Mouse (Mus musculus): ENCODE results near the gene C530008M17Rik. TPM values are rescaled to one million over a fixed set of nuclear protein-coding genes. Genes with fewer than 3 reads are reported as not detected.

Gene C530008M17Rik
- polyA plus RNA-seq, 1 experiment from 2014 or later, result 36.1 TPM

- ATAC-seq (ENCODE audit: insufficient number of reproducible peaks, insufficient read depth, low FRiP score, low read depth), result no peak
- 63% methylated on average over 4 of the region's 4 CpGs for WGBS
- H3K27ac ChIP-seq (replicated peaks in 1 of 2; ENCODE audit: control insufficient read depth in 1 of 2, insufficient read depth in 1 of 2, low read depth in 2 of 2, low read length in 2 of 2), result no peak overlapping the region
- H3K9me3 ChIP-seq (ENCODE audit: control insufficient read depth, low read length), result no peaks in the 10 kb centered on the region
- no peak overlapping the region for H3K9ac ChIP-seq (ENCODE audit: low read length)
- H3K4me1 ChIP-seq (ENCODE audit: control insufficient read depth in 2 of 2, insufficient read depth in 2 of 2, low read length in 2 of 2), result no peaks in the 10 kb centered on the region
- H3K4me2 ChIP-seq (ENCODE audit: low read length), result no peak overlapping the region
- no peaks in the 10 kb centered on the region for H3K27me3 ChIP-seq (ENCODE audit: control insufficient read depth, insufficient read depth, low read length)
- no peaks in the 10 kb centered on the region for H3K36me3 ChIP-seq (ENCODE audit: control insufficient read depth, insufficient read depth, low read length)
- no peak overlapping the region for H3K4me3 ChIP-seq (ENCODE audit: control insufficient read depth in 1 of 2, insufficient read depth in 1 of 2, low read depth in 1 of 2, low read length in 2 of 2)
These were observed 25.8 kb downstream of the C530008M17Rik start for GRCm38 (mm10) chr5:76681895-76682656.

DNA sequence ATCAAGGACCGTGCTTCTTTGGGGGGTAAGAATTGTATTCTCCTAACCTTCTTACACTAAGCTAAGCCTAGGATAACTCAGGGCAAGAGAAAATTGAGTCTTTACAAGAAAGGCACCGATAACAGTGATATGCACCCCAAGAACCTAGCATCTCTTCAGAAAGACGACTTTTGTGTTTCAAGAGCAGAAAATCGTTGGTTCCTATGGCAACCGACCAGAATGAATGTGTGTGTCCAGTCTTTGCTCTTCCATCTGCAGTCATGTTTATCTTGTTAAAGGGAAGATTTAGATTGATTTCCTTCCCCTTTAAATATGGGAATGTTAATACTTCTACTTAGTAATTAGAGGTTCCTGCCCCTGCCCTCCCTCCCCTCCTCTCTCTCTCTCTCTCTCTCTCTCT, 27.1 kb downstream of the C530008M17Rik start:
- Histone ChIP-seq H3K9ac (ENCODE audit: low read length) (no peak overlapping the region), H3K4me3 (ENCODE audit: control insufficient read depth in 1 of 2, insufficient read depth in 1 of 2, low read depth in 1 of 2, low read length in 2 of 2) (no peak overlapping the region), H3K36me3 (ENCODE audit: control insufficient read depth, insufficient read depth, low read length) (no peaks in the 10 kb centered on the region), H3K9me3 (ENCODE audit: control insufficient read depth, low read length) (no peaks in the 10 kb centered on the region), H3K27me3 (ENCODE audit: control insufficient read depth, insufficient read depth, low read length) (no peaks in the 10 kb centered on the region), H3K27ac (replicated peaks in 1 of 2; ENCODE audit: control insufficient read depth in 1 of 2, insufficient read depth in 1 of 2, low read depth in 2 of 2, low read length in 2 of 2) (no peak overlapping the region), H3K4me2 (ENCODE audit: low read length) (no peak overlapping the region), H3K4me1 (ENCODE audit: control insufficient read depth in 2 of 2, insufficient read depth in 2 of 2, low read length in 2 of 2) (no peaks in the 10 kb centered on the region)
- WGBS, result 87% methylated on average over 5 of the region's 5 CpGs
- no peak for ATAC-seq (ENCODE audit: insufficient number of reproducible peaks, insufficient read depth, low FRiP score, low read depth)

GRCm38 (mm10) chr5:76684658-76685605, 28.6 kb downstream of the C530008M17Rik start:
- H3K27me3 ChIP-seq (ENCODE audit: control insufficient read depth, insufficient read depth, low read length), result no peaks in the 10 kb centered on the region
- 85% methylated on average over 15 of the region's 15 CpGs for WGBS
- no peak overlapping the region for H3K27ac ChIP-seq (replicated peaks in 1 of 2; ENCODE audit: control insufficient read depth in 1 of 2, insufficient read depth in 1 of 2, low read depth in 2 of 2, low read length in 2 of 2)
- H3K4me2 ChIP-seq (ENCODE audit: low read length), result no peak overlapping the region
- H3K4me3 ChIP-seq (ENCODE audit: control insufficient read depth in 1 of 2, insufficient read depth in 1 of 2, low read depth in 1 of 2, low read length in 2 of 2), result no peak overlapping the region
- H3K36me3 ChIP-seq (ENCODE audit: control insufficient read depth, insufficient read depth, low read length), result no peaks in the 10 kb centered on the region
- H3K9me3 ChIP-seq (ENCODE audit: control insufficient read depth, low read length), result no peaks in the 10 kb centered on the region
- no peak overlapping the region for H3K9ac ChIP-seq (ENCODE audit: low read length)
- no peak for ATAC-seq (ENCODE audit: insufficient number of reproducible peaks, insufficient read depth, low FRiP score, low read depth)
- H3K4me1 ChIP-seq (ENCODE audit: control insufficient read depth in 2 of 2, insufficient read depth in 2 of 2, low read length in 2 of 2), result no peaks in the 10 kb centered on the region

- Histone ChIP-seq H3K4me1 (ENCODE audit: control insufficient read depth in 2 of 2, insufficient read depth in 2 of 2, low read length in 2 of 2) (no peaks in the 10 kb centered on the region), H3K27ac (replicated peaks in 1 of 2; ENCODE audit: control insufficient read depth in 1 of 2, insufficient read depth in 1 of 2, low read depth in 2 of 2, low read length in 2 of 2) (no peak overlapping the region)
- 82% methylated on average over 10 of the region's 10 CpGs for WGBS
These were observed 31.8 kb downstream of the C530008M17Rik start for GRCm38 (mm10) chr5:76687961-76688600.

GRCm38 (mm10) chr5:76688643-76689042, 32.3 kb downstream of the C530008M17Rik start:
- H3K9me3 ChIP-seq (ENCODE audit: control insufficient read depth, low read length), result no peaks in the 10 kb centered on the region
- no peak overlapping the region for H3K4me3 ChIP-seq (ENCODE audit: control insufficient read depth in 1 of 2, insufficient read depth in 1 of 2, low read depth in 1 of 2, low read length in 2 of 2)
- H3K9ac ChIP-seq (ENCODE audit: low read length), result no peak overlapping the region
- WGBS, result 70% methylated on average over 6 of the region's 6 CpGs
- no peaks in the 10 kb centered on the region for H3K36me3 ChIP-seq (ENCODE audit: control insufficient read depth, insufficient read depth, low read length)
- H3K27me3 ChIP-seq (ENCODE audit: control insufficient read depth, insufficient read depth, low read length), result no peaks in the 10 kb centered on the region
- H3K4me2 ChIP-seq (ENCODE audit: low read length), result no peak overlapping the region
- ATAC-seq (ENCODE audit: insufficient number of reproducible peaks, insufficient read depth, low FRiP score, low read depth), result no peak
- H3K27ac ChIP-seq (replicated peaks in 1 of 2; ENCODE audit: control insufficient read depth in 1 of 2, insufficient read depth in 1 of 2, low read depth in 2 of 2, low read length in 2 of 2), result no peak overlapping the region
- no peaks in the 10 kb centered on the region for H3K4me1 ChIP-seq (ENCODE audit: control insufficient read depth in 2 of 2, insufficient read depth in 2 of 2, low read length in 2 of 2)

More at GRCm38 (mm10) chr5:76687961-76688600, 31.8 kb downstream of the C530008M17Rik start:
- Histone ChIP-seq H3K9me3 (ENCODE audit: control insufficient read depth, low read length) (no peaks in the 10 kb centered on the region), H3K9ac (ENCODE audit: low read length) (no peak overlapping the region), H3K4me3 (ENCODE audit: control insufficient read depth in 1 of 2, insufficient read depth in 1 of 2, low read depth in 1 of 2, low read length in 2 of 2) (no peak overlapping the region), H3K36me3 (ENCODE audit: control insufficient read depth, insufficient read depth, low read length) (no peaks in the 10 kb centered on the region), H3K27me3 (ENCODE audit: control insufficient read depth, insufficient read depth, low read length) (no peaks in the 10 kb centered on the region), H3K4me2 (ENCODE audit: low read length) (no peak overlapping the region)
- ATAC-seq (ENCODE audit: insufficient number of reproducible peaks, insufficient read depth, low FRiP score, low read depth), result no peak

- H3K36me3 ChIP-seq (ENCODE audit: control insufficient read depth, insufficient read depth, low read length), result no peaks in the 10 kb centered on the region
- WGBS, result 79% methylated on average over 5 of the region's 5 CpGs
- ATAC-seq (ENCODE audit: insufficient number of reproducible peaks, insufficient read depth, low FRiP score, low read depth), result no peak
- no peak overlapping the region for H3K9ac ChIP-seq (ENCODE audit: low read length)
- H3K4me3 ChIP-seq (ENCODE audit: control insufficient read depth in 1 of 2, insufficient read depth in 1 of 2, low read depth in 1 of 2, low read length in 2 of 2), result no peak overlapping the region
- no peak overlapping the region for H3K27ac ChIP-seq (replicated peaks in 1 of 2; ENCODE audit: control insufficient read depth in 1 of 2, insufficient read depth in 1 of 2, low read depth in 2 of 2, low read length in 2 of 2)
- H3K27me3 ChIP-seq (ENCODE audit: control insufficient read depth, insufficient read depth, low read length), result no peaks in the 10 kb centered on the region
- H3K4me1 ChIP-seq (ENCODE audit: control insufficient read depth in 2 of 2, insufficient read depth in 2 of 2, low read length in 2 of 2), result no peaks in the 10 kb centered on the region
- no peaks in the 10 kb centered on the region for H3K9me3 ChIP-seq (ENCODE audit: control insufficient read depth, low read length)
- H3K4me2 ChIP-seq (ENCODE audit: low read length), result no peak overlapping the region
These were observed 33.9 kb downstream of the C530008M17Rik start for GRCm38 (mm10) chr5:76690177-76690593.

DNA sequence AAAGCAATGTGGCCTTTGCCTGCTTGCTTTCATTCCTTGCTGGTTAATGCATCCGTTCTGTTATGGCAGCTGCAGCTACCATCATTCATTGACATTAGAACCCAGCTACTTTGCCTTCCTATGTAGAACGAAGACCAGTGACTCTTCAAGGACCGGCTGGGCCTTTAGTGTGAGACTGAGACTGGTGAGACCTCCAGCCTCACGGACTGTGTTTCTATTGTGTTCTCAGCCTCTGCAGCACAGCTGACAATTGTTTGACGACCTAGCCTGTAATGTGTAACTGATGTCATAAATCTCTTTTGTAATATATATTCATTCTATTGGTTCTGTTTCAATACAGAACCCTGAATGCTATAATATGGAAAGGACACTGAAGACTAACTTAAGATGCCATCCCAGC, 34.9 kb downstream of the C530008M17Rik start:
- Histone ChIP-seq H3K9ac (ENCODE audit: low read length) (no peak overlapping the region), H3K27me3 (ENCODE audit: control insufficient read depth, insufficient read depth, low read length) (no peaks in the 10 kb centered on the region), H3K36me3 (ENCODE audit: control insufficient read depth, insufficient read depth, low read length) (no peaks in the 10 kb centered on the region), H3K9me3 (ENCODE audit: control insufficient read depth, low read length) (peaks cover 6% of the 10 kb centered on the region; the same call in 1 of the 2 replicates), H3K4me2 (ENCODE audit: low read length) (no peak overlapping the region), H3K27ac (replicated peaks in 1 of 2; ENCODE audit: control insufficient read depth in 1 of 2, insufficient read depth in 1 of 2, low read depth in 2 of 2, low read length in 2 of 2) (no peak overlapping the region), H3K4me1 (ENCODE audit: control insufficient read depth in 2 of 2, insufficient read depth in 2 of 2, low read length in 2 of 2) (no peaks in the 10 kb centered on the region), H3K4me3 (ENCODE audit: control insufficient read depth in 1 of 2, insufficient read depth in 1 of 2, low read depth in 1 of 2, low read length in 2 of 2) (no peak overlapping the region)
- ATAC-seq (ENCODE audit: insufficient number of reproducible peaks, insufficient read depth, low FRiP score, low read depth), result no peak
- 92% methylated on average over 5 of the region's 5 CpGs for WGBS

All from heart, embryonic 14.5 days (tissue).